Mouse (Mus musculus) embryo, embryonic 10 days (tissue): ENCODE data around the gene Cct2.
"Not testable (repeated sequence)": the region's sequence is repeated elsewhere in the genome, so short reads cannot be mapped to it uniquely, and the experiment has no call there.

ENCODE experiments used
- DNase-seq: peaks from one replicate; pipeline ENCODE4 v3.0.0-alpha.2; 2015; ENCODE audit warnings: low spot score

Gene Cct2

GRCm38 (mm10) chr10:117055668-117056067 lies 7.9 kb downstream of the Cct2 start:
- no peak for DNase-seq

- DNase-seq, result no peak
Measured at GRCm38 (mm10) chr10:117049961-117050597, 13.5 kb downstream of the Cct2 start.

- no peak for DNase-seq
Measured at GRCm38 (mm10) chr10:117049253-117049652, 14.4 kb downstream of the Cct2 start.

GRCm38 (mm10) chr10:117045175-117046056 lies 18.2 kb downstream of the Cct2 start, which contains the start of gene Lrrc10:
Lrrc10 (plus strand) TSS chr10:117045341.
- peak; percentile 41 for DNase-seq

- not testable (repeated sequence) for DNase-seq
Measured at GRCm38 (mm10) chr10:117043497-117044166, 20.0 kb downstream of the Cct2 start.

- DNase-seq, result no peak
Measured at GRCm38 (mm10) chr10:117042295-117042694, 21.3 kb downstream of the Cct2 start.

- peak; percentile 52 for DNase-seq
Measured at GRCm38 (mm10) chr10:117040355-117040754, 23.3 kb downstream of the Cct2 start.

- peak; percentile 85 for DNase-seq
Measured at GRCm38 (mm10) chr10:117033785-117034184, 29.8 kb downstream of the Cct2 start.

- no peak for DNase-seq
Measured at GRCm38 (mm10) chr10:117031160-117031559, 32.5 kb downstream of the Cct2 start.

- no peak for DNase-seq
Measured at GRCm38 (mm10) chr10:117026176-117026575, 37.4 kb downstream of the Cct2 start.

- not testable (repeated sequence) for DNase-seq
Measured at GRCm38 (mm10) chr10:117025776-117026175, 37.8 kb downstream of the Cct2 start.

- no peak for DNase-seq
Measured at GRCm38 (mm10) chr10:117023693-117024092, 39.9 kb downstream of the Cct2 start.

- peak; percentile 92 for DNase-seq
Measured at GRCm38 (mm10) chr10:117021020-117021754, 42.4 kb downstream of the Cct2 start.

- DNase-seq, result no peak
Measured at GRCm38 (mm10) chr10:117018281-117018840, 45.3 kb downstream of the Cct2 start.

- no peak for DNase-seq
Measured at GRCm38 (mm10) chr10:117014565-117014964, 49.0 kb downstream of the Cct2 start.

- DNase-seq, result peak; percentile 75
Measured at GRCm38 (mm10) chr10:117013689-117014390, 49.8 kb downstream of the Cct2 start.

GRCm38 (mm10) chr10:117011047-117011446 lies 52.6 kb downstream of the Cct2 start:
- DNase-seq, result no peak

GRCm38 (mm10) chr10:117009691-117010090 lies 53.9 kb downstream of the Cct2 start:
- DNase-seq, result no peak

GRCm38 (mm10) chr10:117005707-117006464 lies 57.7 kb downstream of the Cct2 start:
- no peak for DNase-seq

GRCm38 (mm10) chr10:117004695-117005094 lies 58.9 kb downstream of the Cct2 start:
- no peak for DNase-seq
